Mouse (Mus musculus): Measurements from ENCODE around the gene Gm48552.

Gm48552 gene

DNA sequence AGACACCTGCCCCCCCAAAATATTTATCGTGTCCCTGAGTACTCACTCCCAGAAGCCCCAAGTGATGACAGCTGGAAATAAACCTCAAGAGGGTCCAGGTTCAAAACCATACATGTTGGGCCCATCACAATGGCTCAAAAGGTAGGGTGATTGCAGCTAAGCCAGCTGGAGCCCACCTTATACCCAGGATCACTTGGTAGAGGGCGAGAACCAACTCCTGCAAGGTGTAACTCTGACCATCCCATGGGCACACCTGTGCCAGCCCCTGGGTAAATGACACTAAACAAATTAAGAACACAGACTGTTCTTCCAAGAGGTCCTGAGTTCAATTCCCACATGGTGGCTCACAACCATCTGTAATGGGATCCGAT is 9.6 kb upstream of the Gm48552 start:
- in situ Hi-C loops (cut with MboI; ENCODE audit: low pct_unique_long_range_greater_than_20kb in 1 of 2, low sequenced_read_pairs in 2 of 2, unreplicated experiment in 1 of 2) = no loop called here

- in situ Hi-C loops (cut with MboI; ENCODE audit: low pct_unique_long_range_greater_than_20kb in 1 of 2, low sequenced_read_pairs in 2 of 2, unreplicated experiment in 1 of 2) = no loop called here
Observed at GRCm38 (mm10) chr10:81379809-81380378, 8.9 kb upstream of the Gm48552 start.

GRCm38 (mm10) chr10:81382039-81382438 is 6.8 kb upstream of the Gm48552 start:
- in situ Hi-C loops (cut with MboI; ENCODE audit: low pct_unique_long_range_greater_than_20kb in 1 of 2, low sequenced_read_pairs in 2 of 2, unreplicated experiment in 1 of 2) = no loop called here

DNA sequence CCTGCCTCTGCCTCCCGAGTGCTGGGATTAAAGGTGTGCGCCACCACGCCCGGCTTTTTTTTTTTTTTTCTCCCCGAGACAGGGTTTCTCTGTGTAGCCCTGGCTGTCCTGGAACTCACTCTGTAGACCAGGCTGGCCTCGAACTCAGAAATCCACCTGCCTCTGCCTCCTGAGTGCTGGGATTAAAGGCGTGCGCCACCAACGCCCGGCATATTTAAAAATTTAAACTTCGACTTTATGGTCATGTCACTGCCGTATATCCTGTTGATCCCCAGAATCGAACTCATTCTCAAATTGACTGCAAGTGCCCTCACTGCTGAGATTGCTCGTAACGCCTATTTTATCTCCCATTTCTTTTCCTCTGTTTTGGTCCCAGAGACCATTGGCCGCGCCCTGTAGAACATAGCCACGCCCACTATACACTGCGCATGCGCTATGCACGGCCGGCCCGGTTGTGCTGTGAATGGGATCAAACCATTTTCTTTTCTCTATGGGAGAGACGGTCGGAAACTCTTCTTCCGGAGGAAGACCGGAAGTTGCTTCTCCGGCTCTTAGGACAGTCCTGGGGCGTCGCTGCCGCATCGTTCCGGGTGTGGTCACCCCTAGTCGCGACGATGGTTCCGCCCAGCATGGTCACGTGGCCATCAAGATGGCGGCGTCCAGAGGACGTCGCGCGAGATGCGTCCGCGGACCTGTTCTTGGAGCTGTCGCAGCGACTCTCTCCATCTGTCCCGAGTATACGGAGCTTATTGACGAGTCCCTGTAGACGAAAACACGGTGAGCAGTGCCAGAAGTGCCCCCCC is 4.8 kb upstream of the Gm48552 start, which contains the start of the genes Dohh and Gm48551:
TSS of gene Dohh (plus strand) at position 627 of the 803 bp plus-strand sequence.
TSS of gene Gm48551 (plus strand) at position 665 of the 803 bp plus-strand sequence.
- in situ Hi-C loops (cut with MboI; ENCODE audit: low pct_unique_long_range_greater_than_20kb in 1 of 2, low sequenced_read_pairs in 2 of 2, unreplicated experiment in 1 of 2) = no loop called here

GRCm38 (mm10) chr10:81384605-81384982 is 4.2 kb upstream of the Gm48552 start:
- in situ Hi-C loops (cut with MboI; ENCODE audit: low pct_unique_long_range_greater_than_20kb in 1 of 2, low sequenced_read_pairs in 2 of 2, unreplicated experiment in 1 of 2) = no loop called here

- in situ Hi-C loops (cut with MboI; ENCODE audit: low pct_unique_long_range_greater_than_20kb in 1 of 2, low sequenced_read_pairs in 2 of 2, unreplicated experiment in 1 of 2) = no loop called here
Observed at GRCm38 (mm10) chr10:81385603-81386306, 3.0 kb upstream of the Gm48552 start.

DNA sequence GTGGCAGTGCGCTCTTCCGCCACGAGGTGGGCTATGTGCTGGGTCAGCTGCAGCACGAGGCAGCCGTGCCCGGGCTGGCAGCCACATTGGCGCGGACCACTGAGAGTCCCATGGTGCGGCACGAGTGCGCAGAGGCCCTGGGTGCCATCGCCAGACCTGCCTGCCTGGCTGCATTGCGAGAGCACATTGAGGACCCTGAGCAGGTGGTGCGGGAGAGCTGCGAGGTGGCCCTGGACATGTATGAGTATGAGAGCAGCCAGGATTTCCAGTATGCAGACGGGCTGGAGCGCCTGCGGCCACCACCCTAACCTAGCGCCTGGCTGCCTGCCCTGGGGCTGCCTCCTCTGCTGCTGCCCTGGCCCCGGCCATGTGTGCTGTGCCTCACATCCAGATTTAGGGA is 1.1 kb upstream of the Gm48552 start:
- in situ Hi-C loops (cut with MboI; ENCODE audit: low pct_unique_long_range_greater_than_20kb in 1 of 2, low sequenced_read_pairs in 2 of 2, unreplicated experiment in 1 of 2) = no loop called here

GRCm38 (mm10) chr10:81389373-81389772 is 568 bp downstream of the Gm48552 start:
- in situ Hi-C loops (cut with MboI; ENCODE audit: low pct_unique_long_range_greater_than_20kb in 1 of 2, low sequenced_read_pairs in 2 of 2, unreplicated experiment in 1 of 2) = no loop called here

DNA sequence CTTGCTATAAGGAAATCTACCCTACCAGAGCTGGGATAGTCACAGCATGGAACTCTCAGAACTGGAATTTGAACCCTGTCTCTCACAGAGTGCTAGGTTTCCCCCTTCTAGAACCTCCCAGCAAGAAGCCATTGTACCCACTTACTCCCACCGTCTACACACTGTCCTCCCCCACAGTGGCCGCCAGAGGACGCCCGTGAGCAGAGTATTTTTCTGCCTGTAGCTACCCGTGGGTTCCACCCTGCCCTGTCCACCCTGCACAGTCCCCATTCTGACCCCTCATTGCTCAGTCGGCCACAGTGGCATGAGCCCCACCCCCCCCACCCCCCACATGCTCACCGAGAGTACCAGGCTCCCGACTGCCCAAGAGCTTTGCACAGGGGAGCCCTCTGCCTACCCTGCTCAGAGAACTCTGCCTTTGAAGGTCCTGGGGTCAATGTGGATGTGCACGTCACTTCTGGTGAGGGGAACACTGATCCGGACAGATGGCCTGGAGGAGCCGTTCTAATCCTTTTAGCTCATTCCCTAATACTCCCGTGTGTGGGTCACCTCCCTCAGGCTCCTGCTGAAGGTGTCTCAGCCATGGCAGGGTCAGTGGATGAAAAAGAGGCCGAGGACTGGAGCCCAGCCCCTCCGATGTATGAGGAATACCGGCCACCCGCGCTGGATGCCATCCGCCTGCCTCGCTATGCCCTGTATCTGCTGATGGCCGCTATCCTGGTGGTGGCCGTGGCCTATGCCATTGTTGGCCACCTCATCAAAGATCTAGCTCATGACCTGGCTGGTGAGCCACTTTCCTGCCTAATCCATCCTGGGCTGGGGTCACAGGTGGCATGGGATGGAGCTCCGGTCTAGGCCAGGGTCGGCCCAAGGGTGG is 1.2 kb downstream of the Gm48552 start:
- in situ Hi-C loops (cut with MboI; ENCODE audit: low pct_unique_long_range_greater_than_20kb in 1 of 2, low sequenced_read_pairs in 2 of 2, unreplicated experiment in 1 of 2) = loop anchor here in 1 of 2 experiments (5.0 kb wide), 1 partner anchor 62 kb away; no protein-coding TSS in a partner anchor

GRCm38 (mm10) chr10:81390678-81390965 is 1.8 kb downstream of the Gm48552 start:
- in situ Hi-C loops (cut with MboI; ENCODE audit: low pct_unique_long_range_greater_than_20kb in 1 of 2, low sequenced_read_pairs in 2 of 2, unreplicated experiment in 1 of 2) = loop anchor here in 1 of 2 experiments (5.0 kb wide), 1 partner anchor 62 kb away; no protein-coding TSS in a partner anchor

GRCm38 (mm10) chr10:81392270-81392669 is 3.5 kb downstream of the Gm48552 start:
- in situ Hi-C loops (cut with MboI; ENCODE audit: low pct_unique_long_range_greater_than_20kb in 1 of 2, low sequenced_read_pairs in 2 of 2, unreplicated experiment in 1 of 2) = loop anchor here in 1 of 2 experiments (5.0 kb wide), 1 partner anchor 60 kb away; no protein-coding TSS in a partner anchor

GRCm38 (mm10) chr10:81392781-81393185 is 4.0 kb downstream of the Gm48552 start, which contains the start of gene Smim24:
Gene Smim24 (plus strand): TSS chr10:81393051.
- in situ Hi-C loops (cut with MboI; ENCODE audit: low pct_unique_long_range_greater_than_20kb in 1 of 2, low sequenced_read_pairs in 2 of 2, unreplicated experiment in 1 of 2) = loop anchor here in 1 of 2 experiments (5.0 kb wide), 1 partner anchor 60 kb away; no protein-coding TSS in a partner anchor

DNA sequence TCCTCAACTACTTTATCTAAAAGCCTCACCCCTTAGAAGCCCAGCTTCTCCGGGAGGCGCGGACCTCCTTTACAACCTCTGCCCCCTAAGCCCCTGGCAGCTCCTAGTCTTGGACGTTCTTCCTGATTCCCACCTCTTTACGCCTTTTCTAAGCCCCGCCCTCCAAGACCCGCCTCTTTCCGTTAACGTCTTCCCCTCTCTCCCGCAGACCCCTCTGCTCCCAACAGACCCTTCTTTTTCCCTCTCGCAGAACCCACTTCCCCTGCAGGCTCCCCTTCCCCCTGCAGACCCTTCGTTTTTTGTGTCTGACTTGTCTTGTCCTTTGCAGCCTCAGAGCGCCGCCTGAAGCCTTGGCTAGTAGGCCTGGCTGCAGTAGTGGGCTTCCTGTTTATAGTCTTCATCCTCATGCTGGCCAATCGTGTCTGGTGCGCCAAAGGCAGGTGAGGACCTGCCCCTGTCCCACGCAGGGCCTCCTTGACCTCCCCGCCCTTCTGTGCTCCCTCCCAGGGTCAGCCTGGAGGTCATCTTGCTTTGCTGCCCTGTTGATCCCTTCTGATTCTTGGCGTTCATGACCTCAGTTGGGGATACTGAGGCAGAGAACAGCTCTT is 4.8 kb downstream of the Gm48552 start:
- in situ Hi-C loops (cut with MboI; ENCODE audit: low pct_unique_long_range_greater_than_20kb in 1 of 2, low sequenced_read_pairs in 2 of 2, unreplicated experiment in 1 of 2) = loop anchor here in 1 of 2 experiments (5.0 kb wide), 1 partner anchor 59 kb away; no protein-coding TSS in a partner anchor

GRCm38 (mm10) chr10:81395127-81395526 is 6.3 kb downstream of the Gm48552 start:
- in situ Hi-C loops (cut with MboI; ENCODE audit: low pct_unique_long_range_greater_than_20kb in 1 of 2, low sequenced_read_pairs in 2 of 2, unreplicated experiment in 1 of 2) = loop anchor here (5.0 kb wide), 2 partner anchors 57 to 132 kb away; no protein-coding TSS in a partner anchor

GRCm38 (mm10) chr10:81395865-81396264 is 7.1 kb downstream of the Gm48552 start:
- in situ Hi-C loops (cut with MboI; ENCODE audit: low pct_unique_long_range_greater_than_20kb in 1 of 2, low sequenced_read_pairs in 2 of 2, unreplicated experiment in 1 of 2) = loop anchor here (5.0 kb wide), 2 partner anchors 56 to 131 kb away; no protein-coding TSS in a partner anchor

DNA sequence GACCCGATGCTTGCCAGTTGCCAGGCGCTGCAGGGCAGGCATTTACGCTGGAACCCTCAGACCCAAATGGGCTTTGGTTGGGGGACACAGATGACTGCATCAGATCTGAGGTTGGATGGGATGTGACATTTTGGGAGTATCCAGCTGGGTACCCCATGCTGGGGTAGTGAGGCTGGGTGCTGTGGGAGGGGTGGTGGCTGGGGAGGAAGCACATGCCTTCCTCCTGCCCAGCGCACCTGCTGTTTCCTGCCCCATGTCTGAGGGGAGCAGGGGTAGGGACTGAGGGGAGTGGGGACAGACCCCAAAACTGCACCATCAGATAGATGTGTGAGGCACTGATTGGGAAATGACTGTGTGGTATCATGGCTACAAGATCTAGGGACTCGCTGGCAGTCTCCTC is 7.9 kb downstream of the Gm48552 start:
- in situ Hi-C loops (cut with MboI; ENCODE audit: low pct_unique_long_range_greater_than_20kb in 1 of 2, low sequenced_read_pairs in 2 of 2, unreplicated experiment in 1 of 2) = loop anchor here (5.0 kb wide), 2 partner anchors 56 to 131 kb away; no protein-coding TSS in a partner anchor

- in situ Hi-C loops (cut with MboI; ENCODE audit: low pct_unique_long_range_greater_than_20kb in 1 of 2, low sequenced_read_pairs in 2 of 2, unreplicated experiment in 1 of 2) = loop anchor here (5.0 kb wide), 2 partner anchors 53 to 128 kb away; no protein-coding TSS in a partner anchor
Observed at GRCm38 (mm10) chr10:81399296-81399695, 10.5 kb downstream of the Gm48552 start.

Data from mouse embryonic stem cell (cell line).